Mouse (Mus musculus) forebrain, embryonic 16.5 days (tissue): ENCODE data around the gene 0610012G03Rik. TPM values are rescaled to one million over a fixed set of nuclear protein-coding genes. Genes with fewer than 3 reads are reported as not detected.

Experiments used
- ATAC-seq: fragments of 200-750 bp; cut with Nextera tagmentation; 2 replicates; pipeline ENCODE4 v1.8.0; 2017; ENCODE audit warnings: mild to moderate bottlenecking, moderate library complexity
- H3K27ac ChIP-seq: fragments of 300-500 bp; sonication (generic); 2 replicates; pipeline ENCODE4 v1.5.1; 2014; ENCODE audit warnings: low read length, control low read depth
- H3K27me3 ChIP-seq: fragments of 300-500 bp; sonication (generic); replicated peaks from 2 replicates; pipeline ENCODE4 v1.6.1; 2014; ENCODE audit warnings: low read length; ENCODE audit not compliant: control insufficient read depth, insufficient read depth
- H3K36me3 ChIP-seq: fragments of 300-500 bp; sonication (generic); 2 replicates; pipeline ENCODE4 v1.6.1; 2014; ENCODE audit not compliant: control insufficient read depth, insufficient read depth
- H3K4me1 ChIP-seq: fragments of 300-500 bp; sonication (generic); replicated peaks from 2 replicates; pipeline ENCODE4 v1.6.1; 2014; ENCODE audit warnings: low read length; ENCODE audit not compliant: control insufficient read depth, insufficient read depth
- H3K4me2 ChIP-seq: fragments of 300-500 bp; sonication (generic); 2 replicates; pipeline ENCODE4 v1.6.1; 2014; ENCODE audit warnings: mild to moderate bottlenecking, low read length, control low read depth
- H3K4me3 ChIP-seq: fragments of 300-500 bp; sonication (generic); replicated peaks from 2 replicates; pipeline ENCODE4 v1.5.1; 2014; ENCODE audit warnings: mild to moderate bottlenecking, low read length, control low read depth
- H3K9ac ChIP-seq: fragments of 300-500 bp; sonication (generic); replicated peaks from 2 replicates; pipeline ENCODE4 v1.6.1; 2014; ENCODE audit warnings: low read depth, low read length, control low read depth
- H3K9me3 ChIP-seq: fragments of 300-500 bp; sonication (generic); 2 replicates; pipeline ENCODE4 v1.6.1; 2016; ENCODE audit warnings: low read length; ENCODE audit not compliant: control insufficient read depth
- WGBS: fragments of 180-500 bp; shearing (Covaris S2); extraction: QIAGEN DNeasy Blood & Tissue Kit; methylation state at CpG from one replicate; pipeline ENCODE4 v1.1.7; 2014; 5-methylcytosine and 5-hydroxymethylcytosine counted together
- polyA plus RNA-seq: library from polyadenylated mRNA; unstranded; fragments of >200 nt; fragmentation: Nextera tagmentation; extraction: Ambion mirVana; gene quantifications from 2 replicates; pipeline ENCODE4 v1.2.1, GENCODE M21; 2015

0610012G03Rik gene
- 110 and 112 TPM in 2 replicates for polyA plus RNA-seq

- H3K9me3 ChIP-seq, result no peaks in the 10 kb centered on the region
- WGBS, result under 1% methylated on average over 55 of the region's 55 CpGs
- H3K4me1 ChIP-seq, result peaks cover 37% of the 10 kb centered on the region
Measured at GRCm38 (mm10) chr16:31948345-31948774, at the start of gene 0610012G03Rik, which contains the start of gene Ncbp2. 0610012G03Rik (minus strand) TSS chr16:31948494. Ncbp2 (plus strand) TSS chr16:31948513.

GRCm38 (mm10) chr16:31996371-31996770 is 48.1 kb upstream of the 0610012G03Rik start:
- 84% methylated on average over 5 of the region's 5 CpGs for WGBS

More at GRCm38 (mm10) chr16:31948345-31948774, at the start of gene 0610012G03Rik, which contains the start of gene Ncbp2:
- Histone ChIP-seq H3K27ac (peak within 1 kb of the TSS; percentile 80), H3K9ac (peak within 1 kb of the TSS; percentile 76), H3K36me3 (no peaks in the 10 kb centered on the region), H3K4me2 (peak within 1 kb of the TSS; percentile 95), H3K4me3 (peak within 1 kb of the TSS; percentile 63), H3K27me3 (no peaks in the 10 kb centered on the region)
- peak; percentile 95 for ATAC-seq

GRCm38 (mm10) chr16:31993946-31994345 is 45.7 kb upstream of the 0610012G03Rik start:
- Histone ChIP-seq H3K4me3 (no peak overlapping the region), H3K9ac (no peak overlapping the region), H3K4me2 (no peak overlapping the region), H3K36me3 (peaks cover 5% of the 10 kb centered on the region), H3K4me1 (no peaks in the 10 kb centered on the region), H3K27ac (no peak overlapping the region), H3K9me3 (no peaks in the 10 kb centered on the region), H3K27me3 (no peaks in the 10 kb centered on the region)
- no peak for ATAC-seq

More at GRCm38 (mm10) chr16:31996371-31996770, 48.1 kb upstream of the 0610012G03Rik start:
- Histone ChIP-seq H3K9ac (no peak overlapping the region), H3K4me3 (no peak overlapping the region), H3K9me3 (no peaks in the 10 kb centered on the region), H3K27me3 (no peaks in the 10 kb centered on the region), H3K4me2 (no peak overlapping the region), H3K36me3 (no peaks in the 10 kb centered on the region; the same call in 1 of the 2 replicates), H3K4me1 (peaks cover 6% of the 10 kb centered on the region), H3K27ac (no peak overlapping the region)
- no peak for ATAC-seq

DNA sequence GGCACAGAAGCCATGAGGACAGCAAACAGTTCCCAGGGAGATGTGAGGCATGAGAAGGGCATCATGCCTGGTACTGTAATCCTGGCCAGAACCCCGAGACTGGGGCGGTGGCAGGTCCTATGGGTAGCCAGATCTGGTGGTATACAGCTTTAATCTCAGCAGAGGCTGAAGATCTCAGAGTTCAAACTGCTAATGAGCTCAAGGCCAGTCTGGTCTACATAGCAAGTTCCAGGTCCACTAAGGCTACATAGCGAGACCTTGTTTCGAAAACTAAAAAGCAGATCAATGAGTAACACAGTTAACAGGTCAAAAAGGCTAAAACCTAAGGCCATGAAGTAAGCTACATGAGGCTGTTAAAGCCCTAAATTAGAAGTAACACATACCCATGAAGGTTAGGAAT is 44.9 kb upstream of the 0610012G03Rik start:
- Histone ChIP-seq H3K9ac (no peak overlapping the region), H3K36me3 (peaks cover 8% of the 10 kb centered on the region), H3K27me3 (no peaks in the 10 kb centered on the region), H3K4me2 (no peak overlapping the region), H3K9me3 (no peaks in the 10 kb centered on the region), H3K4me1 (no peaks in the 10 kb centered on the region), H3K27ac (no peak overlapping the region), H3K4me3 (no peak overlapping the region)
- no peak for ATAC-seq
- 97% methylated on average over 4 of the region's 4 CpGs for WGBS

DNA sequence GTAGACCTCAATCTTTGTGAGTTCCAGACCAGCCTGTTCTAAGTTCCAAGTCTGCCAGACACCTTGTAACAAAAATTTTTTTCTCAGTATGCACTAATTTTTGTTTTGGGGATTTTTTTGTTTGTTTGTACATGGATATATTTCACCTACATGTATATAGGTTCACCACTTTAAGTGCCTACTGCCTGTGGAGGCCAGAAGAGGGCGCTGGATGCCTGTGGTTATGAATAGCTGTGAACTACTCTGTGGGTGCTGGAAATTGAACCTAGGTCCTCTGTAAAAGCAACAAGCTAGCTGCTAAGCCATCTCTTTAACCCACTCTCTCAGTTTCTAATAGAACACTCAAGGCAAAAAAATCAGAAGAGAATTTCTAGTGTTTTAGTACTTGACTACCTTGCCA is 43.7 kb upstream of the 0610012G03Rik start:
- H3K4me2 ChIP-seq, result no peak overlapping the region
- H3K9ac ChIP-seq, result no peak overlapping the region
- no peaks in the 10 kb centered on the region for H3K27me3 ChIP-seq
- H3K36me3 ChIP-seq, result peaks cover 11% of the 10 kb centered on the region
- no peak overlapping the region for H3K4me3 ChIP-seq
- no peak for ATAC-seq
- no peak overlapping the region for H3K27ac ChIP-seq
- H3K4me1 ChIP-seq, result no peaks in the 10 kb centered on the region
- WGBS, result 52% methylated on average over 1 of the region's 1 CpGs
- no peaks in the 10 kb centered on the region for H3K9me3 ChIP-seq

DNA sequence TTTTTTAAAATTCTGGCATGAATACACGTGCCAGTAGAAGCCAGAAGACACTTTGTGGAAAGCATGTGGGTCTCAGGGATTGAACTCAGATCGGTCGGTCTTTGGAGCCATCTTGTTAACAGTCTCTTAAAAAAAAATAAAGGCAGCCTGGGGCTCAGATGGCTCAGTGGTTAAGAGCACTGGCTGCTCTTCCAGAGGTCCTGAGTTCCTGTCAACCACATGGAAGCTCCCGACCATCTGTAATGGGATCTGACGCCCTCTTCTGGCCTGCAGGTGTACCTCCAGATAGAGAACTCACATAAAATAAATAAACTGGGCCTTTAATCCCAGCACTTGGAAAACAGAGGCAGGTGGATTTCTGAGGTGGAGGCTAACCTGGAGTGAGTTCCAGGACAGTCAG is 32.7 kb upstream of the 0610012G03Rik start:
- no peak for ATAC-seq
- H3K27me3 ChIP-seq, result no peaks in the 10 kb centered on the region
- H3K9me3 ChIP-seq, result no peaks in the 10 kb centered on the region
- H3K36me3 ChIP-seq, result peaks cover 7% of the 10 kb centered on the region
- no peak overlapping the region for H3K4me3 ChIP-seq
- H3K4me2 ChIP-seq, result no peak overlapping the region
- no peak overlapping the region for H3K9ac ChIP-seq
- no peak overlapping the region for H3K27ac ChIP-seq
- H3K4me1 ChIP-seq, result no peaks in the 10 kb centered on the region
- 75% methylated on average over 5 of the region's 5 CpGs for WGBS

DNA sequence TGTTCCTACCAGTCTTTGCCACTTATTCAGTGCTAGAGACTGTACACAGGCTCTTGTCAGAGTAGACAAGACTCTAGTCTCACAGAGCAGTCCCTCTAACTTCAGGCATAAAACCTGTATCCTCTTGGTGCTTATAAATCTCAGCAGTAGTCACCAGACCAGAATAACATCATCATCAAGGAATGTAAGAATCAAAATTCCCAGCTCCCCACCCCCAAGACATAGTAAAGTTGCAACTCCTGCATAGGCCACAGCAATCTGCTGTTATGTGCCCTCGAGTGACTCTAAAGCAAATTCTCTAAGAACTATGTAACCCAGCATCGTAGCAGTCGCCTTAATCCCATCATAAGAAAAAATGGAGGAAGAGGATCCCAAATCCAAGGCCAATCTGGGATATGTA is 31.2 kb upstream of the 0610012G03Rik start:
- Histone ChIP-seq H3K4me1 (no peaks in the 10 kb centered on the region), H3K36me3 (peaks cover 11% of the 10 kb centered on the region), H3K9me3 (no peaks in the 10 kb centered on the region), H3K9ac (no peak overlapping the region), H3K27me3 (no peaks in the 10 kb centered on the region), H3K4me2 (no peak overlapping the region), H3K4me3 (no peak overlapping the region), H3K27ac (no peak overlapping the region)
- ATAC-seq, result no peak
- 88% methylated on average over 3 of the region's 3 CpGs for WGBS

GRCm38 (mm10) chr16:31975258-31975657 is 27.0 kb upstream of the 0610012G03Rik start:
- no peak overlapping the region for H3K4me3 ChIP-seq
- no peaks in the 10 kb centered on the region for H3K4me1 ChIP-seq
- H3K9ac ChIP-seq, result no peak overlapping the region
- no peaks in the 10 kb centered on the region for H3K27me3 ChIP-seq
- H3K4me2 ChIP-seq, result no peak overlapping the region
- H3K36me3 ChIP-seq, result peaks cover 19% of the 10 kb centered on the region
- no peaks in the 10 kb centered on the region for H3K9me3 ChIP-seq
- 95% methylated on average over 4 of the region's 4 CpGs for WGBS
- H3K27ac ChIP-seq, result no peak overlapping the region
- no peak for ATAC-seq

GRCm38 (mm10) chr16:31963224-31963623 is 14.9 kb upstream of the 0610012G03Rik start:
- H3K27me3 ChIP-seq, result no peaks in the 10 kb centered on the region
- no peak overlapping the region for H3K4me2 ChIP-seq
- H3K9ac ChIP-seq, result no peak overlapping the region
- H3K36me3 ChIP-seq, result peaks cover 22% of the 10 kb centered on the region
- peak overlapping the region; percentile 49; the same call in 1 of the 2 replicates for H3K27ac ChIP-seq
- no peak overlapping the region for H3K4me3 ChIP-seq
- H3K9me3 ChIP-seq, result no peaks in the 10 kb centered on the region
- ATAC-seq, result peak; percentile 68; the same call in 1 of the 2 replicates
- no peaks in the 10 kb centered on the region for H3K4me1 ChIP-seq
- WGBS, result 73% methylated on average over 7 of the region's 7 CpGs

GRCm38 (mm10) chr16:31947901-31948316 is 385 bp downstream of the 0610012G03Rik start:
- H3K27ac ChIP-seq, result peak overlapping the region; percentile 80
- WGBS, result under 1% methylated on average over 38 of the region's 38 CpGs
- H3K4me2 ChIP-seq, result peak overlapping the region; percentile 85
- H3K4me1 ChIP-seq, result peaks cover 37% of the 10 kb centered on the region
- no peak for ATAC-seq
- no peaks in the 10 kb centered on the region for H3K27me3 ChIP-seq
- H3K9ac ChIP-seq, result peak overlapping the region; percentile 76
- no peaks in the 10 kb centered on the region for H3K9me3 ChIP-seq
- peak overlapping the region; percentile 63 for H3K4me3 ChIP-seq
- no peaks in the 10 kb centered on the region for H3K36me3 ChIP-seq
